22 mouse cellular contexts compared by ENCODE assay signal in genomic region chr9:85820829-85821228, GRCm38 (mm10). TPM values are rescaled to one million over a fixed set of nuclear protein-coding genes. Genes with fewer than 3 reads are reported as not detected.
DNase-seq lines count a peak whose midpoint lies in the region; ATAC-seq lines count a peak whose summit lies in the region.
"Had no signal": no experiment of that assay in that cellular context is flagged by ENCODE, and none has a peak within 500 bp of the region (broad histone marks: within the 10 kb centered on the region; RNA-seq: fewer than 3 reads in every experiment).

No protein-coding gene starts in this region.

- DNase-seq in heart, adult 11 months, result peak; percentile 53
- DNase-seq in heart, adult 9 months (ENCODE audit: low spot score in 2 of 2), result no peak
- no peak for DNase-seq in embryonic facial prominence, embryonic 14.5 days (ENCODE audit: low spot score)
- DNase-seq in induced T-regulatory cell, adult 2 months (ENCODE audit: low read depth), result peak; percentile 1
- no peak for DNase-seq in left cerebral cortex, postnatal 14 days (ENCODE audit: low spot score in 2 of 2)
- DNase-seq in midbrain, embryonic 11.5 days (ENCODE audit: low spot score, missing footprints), result no peak
- DNase-seq: adrenal gland, postnatal 25 days; cerebellum, adult 18-20 months; cerebellum, adult 9-11 months; cerebellum, postnatal 36 days; embryo, embryonic 11 days; gastrocnemius, postnatal 36 days; heart, adult 2 months had no signal

- H3K27me3 ChIP-seq in embryonic facial prominence, embryonic 14.5 days (replicated peaks; ENCODE audit: control insufficient read depth, insufficient read depth, low read length), result no peaks in the 10 kb centered on the region
- no peaks in the 10 kb centered on the region for H3K27me3 ChIP-seq in midbrain, embryonic 11.5 days (ENCODE audit: control insufficient read depth, insufficient read depth, low read length)
- H3K27me3 ChIP-seq in kidney, embryonic 16.5 days (ENCODE audit: insufficient read depth, low read length), result no peaks in the 10 kb centered on the region
- H3K27me3 ChIP-seq: embryonic facial prominence, embryonic 12.5 days; forebrain, embryonic 15.5 days; heart, embryonic 12.5 days; hindbrain, embryonic 15.5 days; Patski had no signal

- H3K4me3 ChIP-seq in embryonic facial prominence, embryonic 14.5 days (ENCODE audit: low read depth, low read length), result peak overlapping the region; percentile 6; the same call in 1 of the 2 replicates
- no peak overlapping the region for H3K4me3 ChIP-seq in midbrain, embryonic 11.5 days (ENCODE audit: low read depth, low read length)
- no peak overlapping the region for H3K4me3 ChIP-seq in kidney, embryonic 16.5 days (ENCODE audit: low read length)
- H3K4me3 ChIP-seq: embryonic facial prominence, embryonic 12.5 days; forebrain, embryonic 15.5 days; heart, adult 2 months; heart, embryonic 12.5 days; hindbrain, embryonic 15.5 days had no signal

- no peaks in the 10 kb centered on the region for H3K9me3 ChIP-seq in embryonic facial prominence, embryonic 14.5 days (ENCODE audit: control insufficient read depth, low read length)
- H3K9me3 ChIP-seq in midbrain, embryonic 11.5 days (ENCODE audit: control insufficient read depth, low read length), result no peaks in the 10 kb centered on the region
- H3K9me3 ChIP-seq in kidney, embryonic 16.5 days (ENCODE audit: low read length), result no peaks in the 10 kb centered on the region
- H3K9me3 ChIP-seq: embryonic facial prominence, embryonic 12.5 days; forebrain, embryonic 15.5 days; heart, embryonic 12.5 days; hindbrain, embryonic 15.5 days had no signal

- no peaks in the 10 kb centered on the region for H3K36me3 ChIP-seq in embryonic facial prominence, embryonic 14.5 days (ENCODE audit: control insufficient read depth, insufficient read depth, low read length)
- H3K36me3 ChIP-seq in midbrain, embryonic 11.5 days (ENCODE audit: control insufficient read depth, insufficient read depth, low read length), result no peaks in the 10 kb centered on the region
- no peaks in the 10 kb centered on the region for H3K36me3 ChIP-seq in kidney, embryonic 16.5 days (ENCODE audit: insufficient read depth, low read length)
- H3K36me3 ChIP-seq: embryonic facial prominence, embryonic 12.5 days; forebrain, embryonic 15.5 days; heart, embryonic 12.5 days; hindbrain, embryonic 15.5 days had no signal

- intact Hi-C loops in left cerebral cortex, postnatal 14 days (cut with DNase I), result no loop called here

- H3K9ac ChIP-seq in embryonic facial prominence, embryonic 14.5 days (ENCODE audit: low read depth, low read length), result no peak overlapping the region
- no peak overlapping the region for H3K9ac ChIP-seq in midbrain, embryonic 11.5 days (ENCODE audit: low read length)
- H3K9ac ChIP-seq in kidney, embryonic 16.5 days (replicated peaks; ENCODE audit: low read length), result no peak overlapping the region
- H3K9ac ChIP-seq: embryonic facial prominence, embryonic 12.5 days; forebrain, embryonic 15.5 days; heart, embryonic 12.5 days; hindbrain, embryonic 15.5 days had no signal

- H3K4me1 ChIP-seq in embryonic facial prominence, embryonic 14.5 days (ENCODE audit: control insufficient read depth, insufficient read depth, low read length), result no peaks in the 10 kb centered on the region
- no peaks in the 10 kb centered on the region for H3K4me1 ChIP-seq in midbrain, embryonic 11.5 days (ENCODE audit: control insufficient read depth, insufficient read depth, low read length)
- H3K4me1 ChIP-seq in kidney, embryonic 16.5 days (ENCODE audit: insufficient read depth, low read length), result no peaks in the 10 kb centered on the region
- H3K4me1 ChIP-seq: embryonic facial prominence, embryonic 12.5 days; forebrain, embryonic 15.5 days; heart, embryonic 12.5 days; hindbrain, embryonic 15.5 days had no signal

- WGBS in embryonic facial prominence, embryonic 14.5 days, result 56% methylated on average over 11 of the region's 11 CpGs
- WGBS in midbrain, embryonic 11.5 days, result 90% methylated on average over 11 of the region's 11 CpGs
- 94% methylated on average over 11 of the region's 11 CpGs for WGBS in kidney, embryonic 16.5 days

- H3K4me2 ChIP-seq in embryonic facial prominence, embryonic 14.5 days (ENCODE audit: low read depth, low read length), result no peak overlapping the region
- H3K4me2 ChIP-seq in midbrain, embryonic 11.5 days, result no peak overlapping the region
- H3K4me2 ChIP-seq in kidney, embryonic 16.5 days (replicated peaks; ENCODE audit: low read depth, low read length), result no peak overlapping the region
- H3K4me2 ChIP-seq: embryonic facial prominence, embryonic 12.5 days; forebrain, embryonic 15.5 days; heart, embryonic 12.5 days; hindbrain, embryonic 15.5 days had no signal

- H3K27ac ChIP-seq in embryonic facial prominence, embryonic 14.5 days (replicated peaks; ENCODE audit: low read depth, low read length), result no peak overlapping the region
- no peak overlapping the region for H3K27ac ChIP-seq in midbrain, embryonic 11.5 days (ENCODE audit: low read depth, low read length)
- H3K27ac ChIP-seq in kidney, embryonic 16.5 days (ENCODE audit: low read length), result no peak overlapping the region
- H3K27ac ChIP-seq: embryonic facial prominence, embryonic 12.5 days; forebrain, embryonic 15.5 days; heart, adult 2 months; hindbrain, embryonic 15.5 days had no signal

- no peak for ATAC-seq in embryonic facial prominence, embryonic 14.5 days (ENCODE audit: low read depth)
- no peak for ATAC-seq in midbrain, embryonic 11.5 days (ENCODE audit: low FRiP score)
- ATAC-seq in kidney, embryonic 16.5 days (ENCODE audit: low FRiP score, low TSS enrichment), result no peak
- ATAC-seq: activated CD4-positive, CD25-positive, alpha-beta regulatory T cell, adult 4 months; forebrain, embryonic 15.5 days; inflammation-experienced regulatory T-cells, adult 6 months; intestine, postnatal 0 days; Patski had no signal

RNA-seq across cellular contexts. Expression of gene Tpbg, which starts 21.4 kb away (rescaled TPM):
- 21.6 and 25.2 TPM in 2 replicates for polyA plus RNA-seq in embryonic facial prominence, embryonic 14.5 days (2014; fragmentation: Nextera tagmentation; extraction: Ambion mirVana)
- 10 to 100 TPM; 28.0 to 37.1 TPM for total RNA-seq in left cerebral cortex, postnatal 14 days (2021)
- polyA plus RNA-seq in midbrain, embryonic 11.5 days (2014; fragmentation: Nextera tagmentation; extraction: Ambion mirVana), result 38.1 and 46.6 TPM in 2 replicates
- 18.2 and 20.9 TPM in 2 replicates for polyA plus RNA-seq in kidney, embryonic 16.5 days (2015; fragmentation: Nextera tagmentation; extraction: Ambion mirVana)
- polyA plus RNA-seq: activated CD4-positive, CD25-positive, alpha-beta regulatory T cell, adult 4 months had no signal

Comparison
In these comparisons a context has a peak if more than half of its experiments do, and no peak if none do; other contexts are left out.
1. DNase-seq: peak in heart, adult 11 months (single experiment) and induced T-regulatory cell, adult 2 months (single experiment); none in heart, adult 9 months (0 of 2), embryonic facial prominence, embryonic 14.5 days (single experiment), left cerebral cortex, postnatal 14 days (0 of 2) and midbrain, embryonic 11.5 days (single experiment).